In genomic region chr6:53653706-53654360, GRCm38 (mm10) we compare ENCODE assay signal across 19 mouse cellular contexts.
DNase-seq lines count a peak whose midpoint lies in the region; ATAC-seq and TF ChIP-seq lines count a peak whose summit lies in the region.
"Had no signal": no experiment of that assay in that cellular context is flagged by ENCODE, and none has a peak within 500 bp of the region (broad histone marks: within the 10 kb centered on the region; RNA-seq: fewer than 3 reads in every experiment).

No protein-coding gene starts in this region.

- ATAC-seq in embryonic facial prominence, embryonic 12.5 days (ENCODE audit: insufficient number of reproducible peaks, insufficient read depth, low FRiP score, low TSS enrichment) = no peak
- ATAC-seq in kidney, embryonic 14.5 days (ENCODE audit: low FRiP score, low TSS enrichment) = no peak
- ATAC-seq in stomach, embryonic 15.5 days (ENCODE audit: insufficient read depth, low FRiP score, low read depth) = no peak
- ATAC-seq in stomach, postnatal 0 days (ENCODE audit: low FRiP score, low TSS enrichment) = no peak
- no peak for ATAC-seq in CD4-positive, CD25-positive, alpha-beta regulatory T cell, adult 4 months

- H3K4me3 ChIP-seq in embryonic facial prominence, embryonic 12.5 days = no peak overlapping the region
- no peak overlapping the region for H3K4me3 ChIP-seq in embryonic facial prominence, embryonic 10.5 days
- H3K4me3 ChIP-seq in kidney, embryonic 14.5 days (ENCODE audit: low read length) = no peak overlapping the region
- no peak overlapping the region for H3K4me3 ChIP-seq in stomach, embryonic 15.5 days (replicated peaks)
- no peak overlapping the region for H3K4me3 ChIP-seq in stomach, postnatal 0 days (ENCODE audit: low read depth, low read length)
- H3K4me3 ChIP-seq: neural tube, embryonic 12.5 days had no signal

- 72% methylated on average over 8 of the region's 8 CpGs for WGBS in embryonic facial prominence, embryonic 12.5 days
- 88% methylated on average over 8 of the region's 8 CpGs for whole genome bisulfite sequencing in embryonic facial prominence, embryonic 10.5 days
- 45% methylated on average over 8 of the region's 8 CpGs for WGBS in kidney, embryonic 14.5 days
- 48% methylated on average over 8 of the region's 8 CpGs for WGBS in stomach, embryonic 15.5 days
- WGBS in stomach, postnatal 0 days = 56% methylated on average over 8 of the region's 8 CpGs

- no peak for TF ChIP-seq CTCF in stomach, postnatal 0 days (IDR thresholded peaks at IDR 0.05; ENCODE audit: low read depth)

- peak overlapping the region; percentile 50; the same call in 1 of the 2 replicates for H3K27ac ChIP-seq in embryonic facial prominence, embryonic 12.5 days
- no peak overlapping the region for H3K27ac ChIP-seq in embryonic facial prominence, embryonic 10.5 days (replicated peaks)
- H3K27ac ChIP-seq in kidney, embryonic 14.5 days (ENCODE audit: low read depth, low read length) = 0 out of 2 replicates have a peak overlapping the region, but pooled peaks have one; percentile 11
- H3K27ac ChIP-seq in stomach, embryonic 15.5 days = peak overlapping the region; percentile 49; the same call in 1 of the 2 replicates
- no peak overlapping the region; the same call in 1 of the 2 replicates for H3K27ac ChIP-seq in stomach, postnatal 0 days (replicated peaks)
- H3K27ac ChIP-seq: hindbrain, embryonic 14.5 days; neural tube, embryonic 12.5 days had no signal

- no peak for TF ChIP-seq EP300 in stomach, postnatal 0 days (optimal IDR thresholded peaks at IDR 0.05)

- no peaks in the 10 kb centered on the region for H3K36me3 ChIP-seq in embryonic facial prominence, embryonic 12.5 days
- no peaks in the 10 kb centered on the region for H3K36me3 ChIP-seq in embryonic facial prominence, embryonic 10.5 days (replicated peaks)
- H3K36me3 ChIP-seq in kidney, embryonic 14.5 days (ENCODE audit: control insufficient read depth, insufficient read depth, low read length) = no peaks in the 10 kb centered on the region
- no peaks in the 10 kb centered on the region for H3K36me3 ChIP-seq in stomach, embryonic 15.5 days
- H3K36me3 ChIP-seq in stomach, postnatal 0 days (ENCODE audit: control insufficient read depth, insufficient read depth, low read length) = no peaks in the 10 kb centered on the region
- H3K36me3 ChIP-seq: neural tube, embryonic 12.5 days had no signal

- H3K4me2 ChIP-seq in embryonic facial prominence, embryonic 12.5 days (replicated peaks) = no peak overlapping the region
- H3K4me2 ChIP-seq in kidney, embryonic 14.5 days (replicated peaks; ENCODE audit: low read depth, low read length) = peak overlapping the region; percentile 10; the same call in 1 of the 2 replicates
- H3K4me2 ChIP-seq in stomach, embryonic 15.5 days = no peak overlapping the region
- no peak overlapping the region; the same call in 1 of the 2 replicates for H3K4me2 ChIP-seq in stomach, postnatal 0 days (replicated peaks; ENCODE audit: low read depth)
- H3K4me2 ChIP-seq: hindbrain, embryonic 14.5 days; liver, embryonic 11.5 days; neural tube, embryonic 12.5 days had no signal

- no peak for DNase-seq in embryonic facial prominence, embryonic 10.5 days (ENCODE audit: low spot score)
- no peak for DNase-seq in kidney, adult 11 months
- DNase-seq in stomach, postnatal 0 days (ENCODE audit: low spot score) = no peak
- no peak for DNase-seq in urinary bladder, postnatal 36 days (ENCODE audit: low spot score in 2 of 2)
- DNase-seq: adrenal gland, adult 8-10 months; cerebellum, adult 11 months; cerebellum, postnatal 36 days; gastrocnemius, postnatal 14 days; kidney, adult 18-20 months; layer of hippocampus, adult 9-11 months; thymus, postnatal 4 days had no signal

- peaks cover 15% of the 10 kb centered on the region for H3K4me1 ChIP-seq in embryonic facial prominence, embryonic 12.5 days
- H3K4me1 ChIP-seq in embryonic facial prominence, embryonic 10.5 days = peaks cover 20% of the 10 kb centered on the region
- H3K4me1 ChIP-seq in kidney, embryonic 14.5 days (ENCODE audit: control insufficient read depth, insufficient read depth, low read length) = peaks cover 16% of the 10 kb centered on the region
- H3K4me1 ChIP-seq in stomach, embryonic 15.5 days = peaks cover 13% of the 10 kb centered on the region
- no peaks in the 10 kb centered on the region; the same call in 1 of the 2 replicates for H3K4me1 ChIP-seq in stomach, postnatal 0 days (replicated peaks; ENCODE audit: control insufficient read depth, insufficient read depth)

- H3K9me3 ChIP-seq in embryonic facial prominence, embryonic 12.5 days = no peaks in the 10 kb centered on the region
- H3K9me3 ChIP-seq in embryonic facial prominence, embryonic 10.5 days = no peaks in the 10 kb centered on the region
- H3K9me3 ChIP-seq in kidney, embryonic 14.5 days (ENCODE audit: control insufficient read depth, low read length) = no peaks in the 10 kb centered on the region
- H3K9me3 ChIP-seq in stomach, embryonic 15.5 days = no peaks in the 10 kb centered on the region
- no peaks in the 10 kb centered on the region for H3K9me3 ChIP-seq in stomach, postnatal 0 days (ENCODE audit: control insufficient read depth, low read length)
- H3K9me3 ChIP-seq: neural tube, embryonic 12.5 days had no signal

- H3K27me3 ChIP-seq in embryonic facial prominence, embryonic 12.5 days = no peaks in the 10 kb centered on the region
- no peaks in the 10 kb centered on the region for H3K27me3 ChIP-seq in embryonic facial prominence, embryonic 10.5 days (replicated peaks; ENCODE audit: low read depth, poor library complexity, severe bottlenecking)
- no peaks in the 10 kb centered on the region for H3K27me3 ChIP-seq in kidney, embryonic 14.5 days (ENCODE audit: control insufficient read depth, insufficient read depth, low read length)
- H3K27me3 ChIP-seq in stomach, embryonic 15.5 days (replicated peaks) = no peaks in the 10 kb centered on the region
- H3K27me3 ChIP-seq in stomach, postnatal 0 days (ENCODE audit: control insufficient read depth, insufficient read depth, low read length) = no peaks in the 10 kb centered on the region
- H3K27me3 ChIP-seq: CH12.LX; neural tube, embryonic 12.5 days had no signal

- H3K9ac ChIP-seq in embryonic facial prominence, embryonic 12.5 days = no peak overlapping the region
- H3K9ac ChIP-seq in kidney, embryonic 14.5 days (ENCODE audit: low read depth, low read length) = no peak overlapping the region
- H3K9ac ChIP-seq in stomach, embryonic 15.5 days = no peak overlapping the region
- H3K9ac ChIP-seq in stomach, postnatal 0 days (ENCODE audit: low read length) = no peak overlapping the region
- H3K9ac ChIP-seq: hindbrain, embryonic 14.5 days; neural tube, embryonic 12.5 days had no signal

Comparison
In these comparisons a context has a peak if more than half of its experiments do, and no peak if none do; other contexts are left out.
1. H3K27ac ChIP-seq: peak in embryonic facial prominence, embryonic 12.5 days (single experiment), kidney, embryonic 14.5 days (single experiment) and stomach, embryonic 15.5 days (single experiment); none in embryonic facial prominence, embryonic 10.5 days (single experiment) and stomach, postnatal 0 days (single experiment).